Mouse (Mus musculus) cerebellum, postnatal 14 days (tissue): Measurements from ENCODE around the gene Pa2g4.
A peak's percentile ranks its signal among the peaks of the same experiment; 100 is the strongest.
"Not testable (repeated sequence)": the region's sequence is repeated elsewhere in the genome, so short reads cannot be mapped to it uniquely, and the experiment has no call there.

ENCODE experiments used
- DNase-seq, 2 experiments: peaks; one replicate each; pipeline ENCODE4 v3.0.0; 2021; ENCODE audit warnings: mixed read lengths in 2 of 2

Gene Pa2g4

DNA sequence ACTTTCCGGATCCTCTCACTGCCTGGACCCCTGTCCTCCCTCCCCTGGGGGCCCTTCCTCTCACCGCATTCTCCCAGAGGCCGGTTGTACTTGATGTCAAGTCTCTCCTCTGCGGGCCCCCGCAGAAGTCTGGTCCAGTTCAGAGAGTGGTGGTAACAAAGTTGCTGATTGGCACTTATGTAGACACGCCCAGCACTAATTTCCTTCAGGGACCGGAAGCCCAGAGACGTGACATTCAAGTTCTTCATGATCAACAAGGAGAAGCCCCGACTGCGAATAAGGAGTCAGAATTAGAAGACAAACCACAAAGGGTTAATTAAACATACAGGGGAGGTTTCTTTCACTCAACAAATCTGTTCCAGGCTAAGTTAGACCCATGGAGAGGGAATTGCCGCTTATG is 12.5 kb upstream of the Pa2g4 start:
- no peak for DNase-seq

DNA sequence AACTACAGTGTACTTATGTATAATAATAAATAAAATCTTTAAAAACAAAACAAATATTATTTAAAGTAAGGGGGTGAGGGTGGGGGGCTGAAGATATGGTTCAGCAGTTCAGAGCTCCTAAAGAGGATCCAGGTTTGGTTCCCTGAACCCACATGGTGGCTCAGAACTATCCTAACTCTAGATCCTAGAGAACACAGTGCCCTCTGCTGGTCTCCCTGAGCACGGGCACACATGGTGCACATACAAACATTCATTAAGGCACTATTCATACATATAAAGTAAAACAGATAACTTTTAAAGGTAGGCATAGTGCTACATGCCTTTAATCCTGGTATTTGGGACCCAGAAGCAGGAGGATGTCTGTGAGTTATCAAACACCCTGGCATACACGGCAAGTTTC is 9.3 kb upstream of the Pa2g4 start:
- peak in 1 of 2 experiments; percentile 27 for DNase-seq

DNA sequence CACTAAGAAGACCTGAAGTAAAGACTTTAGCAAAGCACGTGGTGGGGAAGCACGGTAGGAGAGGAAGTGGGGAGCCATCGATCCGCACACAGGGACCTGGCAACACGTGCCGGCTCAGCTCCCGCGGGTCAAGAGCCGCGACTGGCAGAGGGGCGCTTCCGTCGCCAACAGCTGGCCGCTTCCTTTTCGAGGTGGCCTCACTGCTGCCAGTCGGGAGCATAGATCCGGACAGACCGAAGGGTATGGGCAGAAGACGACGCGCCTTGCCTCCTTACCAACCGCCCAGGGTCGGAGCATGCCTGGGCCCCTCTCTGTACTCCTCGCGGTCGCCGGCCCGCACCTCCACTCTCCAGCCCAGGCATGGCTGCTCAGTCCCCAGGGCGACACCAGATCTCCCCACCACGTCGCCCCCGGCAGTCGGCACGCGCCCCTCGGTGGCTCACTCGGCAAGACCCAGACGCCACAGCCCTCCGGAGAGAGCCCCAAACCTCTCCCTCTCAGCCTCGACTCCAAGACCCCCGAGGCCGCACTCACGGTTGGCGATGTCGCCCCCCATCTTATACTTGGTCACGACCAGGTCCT is 490 bp downstream of the Pa2g4 start:
- no peak for DNase-seq

DNA sequence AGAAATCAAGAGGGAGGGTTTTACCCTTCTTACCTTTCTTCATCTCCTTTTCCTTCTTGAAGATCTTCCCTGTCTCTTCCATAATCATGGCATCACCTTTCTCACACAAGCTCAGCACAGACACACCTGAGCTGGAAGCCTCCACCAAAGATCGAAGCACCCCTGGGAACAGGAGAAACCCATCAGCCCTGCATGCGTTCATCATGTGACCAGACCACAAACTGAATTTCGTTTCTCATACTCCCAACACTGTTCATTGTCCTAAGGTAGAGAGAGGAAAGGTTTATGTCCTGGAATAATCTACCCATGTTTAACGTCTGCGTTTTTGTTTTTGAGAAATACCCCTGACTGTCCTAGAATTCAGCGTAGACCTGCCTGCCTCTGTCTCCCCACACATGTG is 2.2 kb downstream of the Pa2g4 start:
- DNase-seq = no peak

DNA sequence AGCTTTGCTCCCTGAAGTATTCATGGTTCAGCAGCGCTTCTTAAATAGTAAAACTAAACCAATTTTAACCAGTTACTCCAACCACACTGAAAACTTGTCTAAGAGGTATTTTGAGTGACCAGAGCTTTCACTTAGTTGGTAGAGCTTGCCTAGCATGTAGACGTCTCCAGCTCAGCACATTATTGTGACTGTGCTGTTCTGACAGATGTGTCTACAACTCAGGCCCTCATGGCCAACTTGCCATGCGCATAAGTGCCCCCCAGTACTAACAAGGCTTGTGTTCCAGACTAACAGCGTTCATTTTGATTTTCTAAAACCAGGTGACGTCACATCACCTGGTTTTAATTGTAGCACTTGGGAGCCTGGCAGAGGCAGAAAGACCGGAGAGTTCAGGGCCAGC is 8.8 kb downstream of the Pa2g4 start:
- DNase-seq = no peak

DNA sequence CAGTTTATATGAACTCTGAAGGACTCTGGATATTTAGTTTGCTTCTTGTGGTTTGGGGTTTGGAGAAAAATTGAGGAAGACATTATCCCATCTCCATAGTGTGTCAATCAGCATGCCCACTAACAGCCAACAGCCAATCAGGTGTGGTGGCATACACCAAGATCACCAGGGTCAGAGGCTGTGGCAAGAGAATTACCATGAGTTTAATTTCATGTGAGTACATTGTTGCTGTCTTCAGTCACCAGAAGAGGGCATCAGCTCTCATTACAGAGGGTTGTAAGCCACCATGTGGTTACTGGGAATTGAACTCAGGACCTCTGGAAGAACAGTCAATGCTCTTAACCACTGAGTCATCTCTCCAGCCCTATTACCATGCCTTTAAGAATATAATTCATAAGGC is 9.5 kb downstream of the Pa2g4 start:
- DNase-seq = no peak

DNA sequence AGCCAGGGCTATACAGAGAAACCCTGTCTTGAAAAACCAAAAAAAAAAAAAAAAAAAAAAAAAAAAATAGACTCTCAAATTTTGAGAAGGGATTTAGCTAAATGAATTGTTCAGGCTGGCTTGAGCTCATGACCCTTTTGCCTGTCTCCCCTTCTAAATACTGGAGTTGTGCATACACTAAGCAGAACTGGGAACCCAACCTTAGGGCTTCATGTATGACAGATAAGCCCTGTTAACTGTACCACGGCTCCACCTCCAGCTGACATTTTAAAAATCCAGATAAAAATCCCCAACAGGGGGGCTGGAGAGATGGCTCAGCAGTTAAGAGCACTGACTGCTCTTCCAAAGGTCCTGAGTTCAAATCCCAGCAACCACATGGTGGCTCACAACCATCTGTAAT is 10.2 kb downstream of the Pa2g4 start:
- DNase-seq = not testable (repeated sequence)

DNA sequence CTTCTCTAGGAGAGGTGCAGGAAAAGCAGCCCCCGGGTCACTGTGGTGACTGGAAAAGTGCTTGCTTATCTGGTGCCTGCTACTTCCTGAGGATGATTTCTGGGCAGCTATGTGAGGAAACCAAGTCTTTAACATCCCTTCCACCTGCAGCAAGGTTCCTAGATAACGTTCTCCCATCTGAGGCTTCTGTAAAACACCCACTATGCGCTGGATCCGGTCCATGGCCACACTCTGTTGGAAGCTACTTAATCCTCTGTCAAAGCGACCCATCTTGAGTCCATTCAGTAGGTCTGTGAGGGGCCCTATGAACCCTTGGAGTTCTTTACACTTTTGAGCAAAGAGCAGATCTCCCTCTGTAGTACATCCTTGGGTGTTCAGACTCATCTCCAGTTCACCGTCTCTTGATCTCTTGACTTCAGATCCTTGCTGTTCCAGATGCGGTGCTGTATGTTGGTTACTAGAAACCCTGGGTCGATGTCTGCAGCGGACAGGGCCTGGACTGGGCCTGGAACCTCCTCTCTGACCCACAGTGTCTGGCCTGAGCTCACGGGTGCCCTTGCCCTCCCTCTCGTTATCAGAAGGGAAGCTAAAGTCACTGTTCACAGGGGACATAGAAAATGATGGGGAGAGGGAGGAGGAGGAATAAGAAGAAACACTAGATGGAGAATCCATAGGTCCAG is 15.5 kb downstream of the Pa2g4 start:
- DNase-seq = not testable (repeated sequence)

DNA sequence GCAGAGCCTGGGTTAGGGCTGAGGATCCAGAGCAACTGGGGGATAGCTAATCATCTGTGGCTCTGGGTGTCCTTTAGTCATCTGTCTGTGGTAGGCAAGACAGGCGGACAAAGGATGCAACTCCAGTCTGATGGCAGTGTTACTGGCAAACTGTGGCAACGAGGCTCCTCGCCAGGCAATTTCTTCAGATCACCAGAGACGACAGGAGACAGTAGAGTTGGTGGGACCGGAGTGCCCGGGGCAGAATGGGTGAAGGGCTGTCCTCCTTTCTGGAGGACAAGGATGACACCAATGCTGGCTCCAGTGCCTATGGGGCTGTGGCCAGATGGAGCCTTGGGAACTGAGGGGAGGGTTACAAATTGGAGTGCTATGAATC is 16.1 kb downstream of the Pa2g4 start:
- DNase-seq = peak; percentile 60 to 67

DNA sequence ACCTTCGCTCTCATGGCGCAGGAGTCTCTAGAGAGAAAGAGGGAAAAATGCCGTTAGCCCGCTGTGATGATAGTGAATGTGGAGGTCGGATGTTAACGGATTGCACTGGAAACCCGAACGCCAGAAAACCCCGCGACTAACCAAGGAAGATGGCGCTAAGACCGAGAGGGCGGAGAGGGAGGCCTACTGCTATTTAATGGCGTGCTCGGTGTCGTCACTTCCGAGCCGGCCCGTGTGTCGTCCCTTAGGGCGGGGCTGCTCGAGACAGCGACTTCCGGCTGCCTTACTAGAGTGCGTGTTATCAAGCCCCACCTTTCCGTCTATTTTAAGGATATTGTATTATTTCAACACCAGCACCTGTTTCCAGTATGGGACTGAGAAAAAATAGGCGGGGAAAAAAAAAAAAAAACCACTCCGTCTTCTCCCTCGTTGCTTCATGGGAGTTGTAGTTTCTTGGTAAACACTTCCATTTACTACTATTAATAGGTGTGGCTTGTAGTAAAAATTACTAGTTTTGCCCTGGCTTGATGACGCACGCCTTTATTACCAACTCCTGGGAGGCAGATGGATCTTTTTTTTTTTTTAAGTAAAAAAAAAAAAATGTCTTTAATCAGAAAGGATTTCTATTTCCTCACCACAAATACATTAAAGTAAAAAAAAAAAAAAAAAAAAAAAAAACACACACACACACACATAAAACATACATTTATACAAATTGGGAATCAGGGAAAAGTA is 16.7 kb downstream of the Pa2g4 start, which contains the start of gene Rpl41:
TSS of gene Rpl41 (minus strand) at position 359 of the 735 bp plus-strand sequence.
- DNase-seq = peak; percentile 92 to 94

DNA sequence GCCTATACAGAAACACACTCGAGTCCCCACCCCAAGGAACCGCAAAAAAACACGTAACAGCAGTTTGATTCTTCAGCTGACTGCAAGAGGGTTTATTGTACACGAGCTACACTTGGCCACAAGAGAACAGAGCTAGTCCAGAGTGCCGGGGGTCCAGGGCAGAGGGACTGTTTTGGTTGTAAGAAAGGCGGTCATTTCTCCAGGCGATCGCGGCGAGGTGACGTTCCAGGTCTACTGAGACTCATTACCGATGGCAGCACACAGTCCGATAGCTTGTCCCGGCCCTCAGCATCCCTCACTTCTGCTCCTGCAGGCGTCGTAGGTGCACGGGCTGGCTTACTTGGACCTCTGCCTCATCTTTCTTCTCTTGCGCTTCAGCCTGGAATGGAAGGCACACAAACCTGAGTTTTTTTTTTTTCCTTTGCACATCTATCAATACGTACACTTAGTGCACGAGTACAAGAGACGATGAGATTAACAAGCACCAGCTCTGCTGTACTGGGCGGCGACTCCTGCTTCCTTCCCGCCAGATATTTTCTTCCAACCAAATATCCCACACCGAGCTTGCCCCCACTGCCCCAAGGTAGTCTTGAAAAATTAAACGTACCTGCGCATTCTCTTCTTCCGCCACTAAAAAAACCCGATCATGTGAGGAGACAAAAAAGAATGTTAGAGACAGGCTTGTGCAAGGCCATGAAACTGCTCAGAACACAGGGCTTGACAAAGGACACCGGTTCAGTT is 17.6 kb downstream of the Pa2g4 start:
- peak; percentile 38 to 49 for DNase-seq

DNA sequence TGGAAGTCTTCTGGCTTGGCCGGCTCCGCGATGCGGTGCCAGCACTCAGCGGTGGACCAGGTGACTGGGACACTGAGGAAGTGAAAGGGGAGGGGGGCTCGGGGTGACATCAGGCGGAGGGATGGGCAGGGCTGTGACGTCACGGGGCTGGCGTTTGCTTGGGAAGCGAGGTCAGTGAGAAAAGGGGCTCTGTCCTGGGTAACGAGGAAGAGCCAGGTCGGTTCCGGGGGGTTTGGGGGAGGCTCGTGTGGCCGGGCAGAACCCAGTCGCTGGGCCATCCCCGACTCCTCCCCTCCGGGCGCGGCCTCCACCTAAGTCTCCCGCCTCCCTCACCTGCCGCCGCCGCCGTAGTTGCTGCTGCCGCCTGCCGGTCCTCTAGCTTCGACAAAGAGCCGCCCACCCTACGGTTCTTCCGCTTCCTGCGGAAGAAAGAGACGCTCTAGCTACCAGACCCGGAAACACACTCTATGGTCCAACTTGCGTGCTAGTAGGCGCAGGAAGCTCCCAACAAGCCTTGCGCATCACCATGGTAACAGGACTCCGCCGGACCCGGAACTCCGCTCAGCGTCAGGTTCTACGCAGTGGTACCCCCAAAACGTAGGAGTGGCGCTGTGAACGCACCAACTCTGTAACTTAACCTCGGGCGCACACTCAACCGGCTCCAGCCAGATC is 18.3 kb downstream of the Pa2g4 start, which contains the start of gene Zc3h10:
TSS of gene Zc3h10 (minus strand) at position 414 of the 672 bp plus-strand sequence.
- peak; percentile 94 for DNase-seq

DNA sequence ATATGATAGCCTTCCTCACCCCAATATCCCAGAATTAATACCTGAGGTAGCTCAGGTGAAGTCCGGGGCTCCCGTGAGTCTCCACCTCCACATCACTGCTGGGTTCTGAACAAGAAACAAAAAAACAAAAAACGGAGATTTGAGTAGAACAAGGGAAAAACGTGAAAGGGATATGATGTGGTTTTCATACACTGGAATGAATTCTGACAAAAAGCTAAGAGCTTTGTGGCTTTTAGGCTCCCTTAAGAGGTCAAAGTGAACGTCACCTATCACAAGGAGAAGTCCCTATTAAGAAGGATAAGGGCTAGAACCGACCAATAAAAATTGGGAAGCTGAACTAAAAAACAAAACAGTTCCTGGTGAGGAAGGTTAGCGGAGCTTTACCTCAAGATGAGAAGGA is 19.0 kb downstream of the Pa2g4 start:
- DNase-seq = no peak

DNA sequence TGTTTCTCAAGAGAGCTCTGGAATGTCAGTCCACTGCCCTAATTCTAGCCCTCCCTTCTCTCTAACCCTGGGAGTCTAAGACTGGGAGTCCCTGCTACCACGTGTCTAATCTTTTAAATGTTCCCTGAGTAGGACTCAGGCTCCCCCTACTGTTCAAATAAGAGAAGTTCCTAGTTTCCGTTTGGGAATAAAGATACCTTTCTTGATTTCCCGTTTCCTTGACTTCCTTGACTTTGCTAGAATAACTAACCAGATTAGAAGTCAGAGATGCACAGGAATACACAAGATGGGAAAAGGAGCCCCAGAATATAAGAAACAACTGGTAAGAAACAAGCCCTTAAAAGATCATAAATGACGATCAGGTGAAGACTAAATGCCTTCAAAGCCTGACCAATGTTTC is 19.4 kb downstream of the Pa2g4 start:
- DNase-seq = peak in 1 of 2 experiments; percentile 43

DNA sequence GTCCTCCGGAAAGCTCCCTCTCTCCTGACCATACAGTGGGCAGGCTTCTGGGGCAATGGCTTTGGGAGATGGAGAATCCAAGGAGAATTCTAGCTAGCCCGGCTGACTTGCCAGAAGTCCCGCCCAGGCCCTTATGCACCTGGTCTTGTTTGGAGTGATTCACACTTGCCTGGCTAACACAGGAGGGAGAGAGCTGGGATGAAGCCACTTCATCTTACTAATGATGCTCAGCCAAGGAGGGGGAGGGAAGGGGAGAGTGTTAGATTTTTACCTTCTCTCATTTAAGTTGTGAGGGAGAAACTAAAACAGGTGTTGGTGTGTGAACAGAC is 20.3 kb downstream of the Pa2g4 start:
- DNase-seq = no peak

DNA sequence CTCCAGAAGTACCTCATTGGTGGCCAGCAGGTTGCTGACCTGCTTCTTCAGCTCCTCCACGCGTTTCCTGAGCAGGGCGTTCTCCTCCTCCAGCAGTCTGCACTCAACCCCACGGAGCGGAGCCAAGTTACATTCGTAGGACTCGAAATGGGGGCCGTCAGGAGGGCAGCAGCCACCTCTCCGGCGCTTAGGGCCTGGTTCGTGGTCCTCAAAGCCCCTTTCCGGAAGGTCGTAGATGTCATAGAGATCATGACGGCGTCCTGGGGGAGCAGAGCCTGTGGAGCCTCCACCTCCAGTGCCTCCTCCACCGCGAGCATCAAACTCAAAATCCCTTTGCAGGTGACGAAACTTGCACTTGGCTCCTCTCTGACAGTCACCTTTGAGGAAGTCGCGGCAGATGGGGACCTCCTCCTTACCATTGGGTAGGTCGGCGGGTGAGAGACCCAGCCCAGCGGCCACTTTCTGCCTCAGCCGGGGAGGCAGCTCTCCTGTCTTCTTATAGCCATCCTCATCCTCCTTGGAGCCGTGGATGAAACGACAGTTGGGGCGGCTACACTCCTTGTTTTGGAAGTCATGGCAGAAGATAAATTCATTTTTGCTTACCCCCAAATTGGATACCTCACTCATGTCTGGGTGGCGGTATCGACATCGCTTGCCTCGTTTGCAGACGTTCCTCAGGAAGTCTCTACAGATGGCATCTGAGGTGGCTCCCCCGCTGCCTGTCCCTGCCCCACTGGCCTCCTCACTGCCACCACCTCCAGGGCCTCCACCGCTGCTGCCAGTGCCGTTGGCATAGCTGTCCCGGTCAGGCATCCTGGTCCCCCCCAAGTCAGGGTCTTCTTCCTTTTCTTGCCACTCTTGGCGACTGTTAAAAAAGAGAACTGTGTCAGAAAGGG is 20.9 kb downstream of the Pa2g4 start:
- DNase-seq = no peak

DNA sequence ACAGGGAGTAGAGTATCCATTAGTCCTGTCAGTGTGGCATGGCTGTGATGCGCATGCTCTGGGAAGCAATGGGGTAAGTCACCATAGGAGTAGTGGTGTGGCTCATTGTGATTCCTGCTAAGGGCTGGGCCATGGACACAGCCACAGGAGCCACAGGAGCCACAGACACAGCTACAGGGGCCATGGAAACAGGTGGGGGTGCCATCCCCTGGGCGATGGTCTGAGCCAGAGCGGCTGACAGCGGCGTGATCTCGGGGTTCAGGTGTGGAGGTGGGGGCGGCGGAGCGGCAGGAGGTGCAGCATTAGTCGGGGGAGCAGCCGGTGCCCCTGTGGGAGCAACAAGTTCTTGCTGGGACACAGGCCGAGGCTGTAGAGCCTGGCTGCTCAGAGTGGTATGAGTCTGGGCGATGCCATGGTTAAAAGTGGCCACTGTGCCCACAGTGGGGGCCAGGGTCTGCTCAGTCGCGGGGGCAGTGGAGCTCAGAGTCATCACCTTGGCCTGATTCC is 21.6 kb downstream of the Pa2g4 start:
- DNase-seq = no peak

DNA sequence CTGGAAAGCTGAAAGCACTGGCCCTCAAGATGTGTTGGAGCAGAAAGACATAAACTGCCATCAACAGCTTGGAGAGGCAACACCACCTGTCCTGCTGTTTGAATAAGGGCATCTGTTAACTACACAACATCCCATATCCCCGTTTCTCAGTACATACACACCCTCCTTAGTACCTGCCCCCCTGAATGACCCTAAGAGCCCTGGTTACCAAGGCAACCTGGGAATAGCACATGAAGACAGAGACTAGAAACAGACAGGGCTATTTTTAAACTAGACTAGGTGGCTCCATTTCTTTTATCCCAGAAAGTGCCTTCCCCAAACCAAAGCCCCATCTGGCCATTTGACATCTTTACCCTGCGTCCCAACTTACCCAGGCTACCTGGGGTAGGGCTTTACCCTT is 22.7 kb downstream of the Pa2g4 start:
- DNase-seq = no peak

DNA sequence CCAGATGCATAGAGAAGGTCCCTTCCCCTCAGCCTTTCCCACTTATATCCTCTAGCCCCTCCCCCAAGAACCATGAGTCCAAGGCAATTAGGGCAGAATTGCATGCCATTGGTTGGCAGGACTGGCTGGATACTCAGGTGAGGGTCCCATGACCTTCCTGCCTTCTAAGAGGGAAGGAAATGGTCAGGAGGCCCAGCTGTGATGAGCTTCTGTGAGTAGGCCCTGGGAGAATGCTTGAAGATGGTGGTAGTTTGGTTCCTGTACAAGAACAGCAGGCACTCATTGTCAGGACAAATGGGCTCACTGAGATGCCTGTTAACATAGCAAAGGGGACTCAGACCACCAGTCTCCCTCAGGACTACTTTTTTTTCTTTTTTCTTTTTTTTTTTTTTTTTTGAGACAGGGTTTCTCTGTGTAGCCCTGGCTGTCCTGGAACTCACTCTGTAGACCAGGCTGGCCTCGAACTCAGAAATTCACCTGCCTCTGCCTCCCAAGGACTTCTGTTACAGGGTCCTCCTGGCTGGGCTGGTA is 27.4 kb downstream of the Pa2g4 start:
- DNase-seq = no peak

DNA sequence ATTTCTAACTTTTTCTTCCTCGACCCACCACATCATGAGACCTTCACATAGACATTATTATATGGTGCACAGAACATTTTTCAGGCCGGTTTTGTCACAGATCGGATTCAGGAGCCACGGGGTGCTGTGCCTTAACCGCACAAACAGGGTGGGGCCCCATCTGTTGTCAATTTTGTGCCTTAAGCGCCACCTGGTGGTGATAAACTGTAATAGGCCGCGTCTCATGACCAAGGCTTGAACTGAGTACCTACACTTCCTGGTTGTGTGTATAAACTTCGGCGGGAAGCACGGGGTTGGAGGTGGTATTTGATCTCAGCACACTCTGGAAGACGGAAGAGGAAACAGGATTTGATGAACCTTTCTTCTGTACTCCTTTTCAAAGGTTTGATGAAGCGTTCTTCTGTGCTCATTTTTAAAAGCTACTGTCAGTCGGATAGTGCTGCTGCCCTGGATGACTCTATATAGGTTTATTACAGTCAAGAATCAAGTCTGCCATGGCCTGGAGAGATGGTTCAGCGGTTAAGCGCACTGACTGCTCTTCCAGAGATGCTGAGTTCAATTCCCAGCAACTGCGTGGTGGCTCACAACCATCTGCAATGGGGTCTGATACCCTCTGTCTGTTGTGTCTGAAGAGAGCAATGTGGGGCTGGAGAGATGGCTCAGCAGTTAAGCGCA is 29.4 kb downstream of the Pa2g4 start:
- peak; percentile 91 to 93 for DNase-seq
